Mouse (Mus musculus) liver, embryonic 14.5 days (tissue): Measurements from ENCODE around the gene Tmie. TPM values are rescaled to one million over a fixed set of nuclear protein-coding genes. Genes with fewer than 3 reads are reported as not detected.
A peak's percentile ranks its signal among the peaks of the same experiment; 100 is the strongest.

Source experiments
- ATAC-seq: fragments of 200-750 bp; cut with Nextera tagmentation; 2 replicates; pipeline ENCODE4 v1.8.0; 2017; ENCODE audit warnings: moderate number of reproducible peaks, mild to moderate bottlenecking, moderate library complexity; ENCODE audit not compliant: insufficient read depth
- DNase-seq, 3 experiments: peaks; one replicate each; pipeline ENCODE4 v3.0.0-alpha.2; 2012 to 2013; ENCODE audit warnings: low read depth in 3 of 3, low spot score in 3 of 3
- H3K27ac ChIP-seq: fragments of 300-500 bp; sonication (generic); 2 replicates; pipeline ENCODE4 v1.5.1; 2014; ENCODE audit warnings: moderate library complexity, mild to moderate bottlenecking, control low read depth, inconsistent platforms
- H3K27me3 ChIP-seq: fragments of 300-500 bp; sonication (generic); 2 replicates; pipeline ENCODE4 v1.6.1; 2014; ENCODE audit warnings: mild to moderate bottlenecking, low read length, moderate library complexity; ENCODE audit not compliant: control insufficient read depth, insufficient read depth
- H3K36me3 ChIP-seq: fragments of 300-500 bp; sonication (generic); replicated peaks from 2 replicates; pipeline ENCODE4 v1.6.1; 2014; ENCODE audit warnings: low read depth; ENCODE audit not compliant: control insufficient read depth, insufficient read depth
- H3K4me1 ChIP-seq, 2 experiments: fragments of 200-500 bp in 1 of 2; fragments of 300-500 bp in 1 of 2; sonication (generic) in 1 of 2; replicated peaks; 2 replicates each; pipeline ENCODE4 v1.6.1; 2012 to 2014; ENCODE audit warnings: antibody characterized with exemption in 1 of 2, inconsistent platforms in 1 of 2, low read length in 1 of 2; ENCODE audit not compliant: control insufficient read depth in 2 of 2, insufficient read depth in 2 of 2
- H3K4me2 ChIP-seq: fragments of 300-500 bp; sonication (generic); 2 replicates; pipeline ENCODE4 v1.6.1; 2014; ENCODE audit warnings: low read depth, mild to moderate bottlenecking, control low read depth, moderate library complexity
- H3K4me3 ChIP-seq, 2 experiments: fragments of 200-500 bp in 1 of 2; fragments of 300-500 bp in 1 of 2; sonication (generic) in 1 of 2; 2 replicates each; pipeline ENCODE4 v1.5.1; 2012 to 2014; ENCODE audit warnings: low read depth in 2 of 2, low read length in 2 of 2, mild to moderate bottlenecking in 2 of 2, control low read depth in 1 of 2, inconsistent platforms in 1 of 2, moderate library complexity in 1 of 2; ENCODE audit not compliant: insufficient read depth in 1 of 2
- H3K9ac ChIP-seq: fragments of 300-500 bp; sonication (generic); replicated peaks from 2 replicates; pipeline ENCODE4 v1.6.1; 2014; ENCODE audit warnings: mild to moderate bottlenecking, control low read depth, moderate library complexity
- H3K9me3 ChIP-seq: fragments of 300-500 bp; sonication (generic); 2 replicates; pipeline ENCODE4 v1.6.1; 2016; ENCODE audit warnings: low read length, mixed read lengths; ENCODE audit not compliant: control insufficient read depth
- CTCF ChIP-seq: IDR thresholded peaks from 2 replicates; pipeline ENCODE4 v1.5.1; 2016; ENCODE audit warnings: antibody characterized with exemption, low read depth, control low read depth
- EP300 ChIP-seq: IDR thresholded peaks from 2 replicates; pipeline ENCODE4 v1.6.1; 2016; ENCODE audit warnings: antibody characterized with exemption, low read depth
- WGBS: fragments of 180-500 bp; shearing (Covaris S2); extraction: QIAGEN DNeasy Blood & Tissue Kit; methylation state at CpG from one replicate; pipeline ENCODE4 v1.1.7; 2014; ENCODE audit not compliant: insufficient replicate concordance; 5-methylcytosine and 5-hydroxymethylcytosine counted together
- polyA plus RNA-seq, 2 experiments: library from polyadenylated mRNA; depleted of rRNA in 1 of 2; stranded (reverse) in 1 of 2; unstranded in 1 of 2; fragments of >200 nt; fragmentation: Nextera tagmentation in 1 of 2; extraction: Ambion mirVana in 1 of 2; gene quantifications; 2 replicates each; pipeline versions ENCODE4 v1.2.1 to v1.2.3; 2012 to 2014

Gene Tmie
- polyA plus RNA-seq, 2 experiments, result 0.94 to 0.97 TPM

DNA sequence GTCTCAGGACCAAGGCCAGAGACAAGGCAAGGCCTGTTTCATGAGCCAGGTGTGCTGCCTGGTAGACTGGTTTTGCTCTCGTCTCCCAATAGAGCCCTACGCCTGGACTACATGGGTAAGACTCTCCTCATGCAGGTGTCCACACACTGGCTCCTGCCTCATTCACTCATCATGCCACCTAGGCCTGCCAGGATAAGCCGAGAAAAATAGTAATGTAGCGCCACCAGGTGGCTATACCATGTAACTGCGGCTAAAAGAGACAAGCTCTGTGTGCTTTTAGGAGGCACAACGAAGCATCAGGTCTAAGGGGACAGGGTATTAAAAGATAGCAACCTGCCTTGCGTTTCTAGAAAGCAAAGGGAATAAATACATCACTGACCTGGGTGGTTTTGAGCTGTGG lies 8.9 kb downstream of the Tmie start:
- Histone ChIP-seq H3K4me3 (no peak overlapping the region), H3K27me3 (peaks cover 13% of the 10 kb centered on the region), H3K4me1 (0 out of 4 replicates have a peak, but pooled peaks cover 0 to 2% of the 10 kb centered on the region in 2 experiments), H3K27ac (no peak overlapping the region), H3K9ac (no peak overlapping the region), H3K36me3 (no peaks in the 10 kb centered on the region), H3K4me2 (no peak overlapping the region), H3K9me3 (no peaks in the 10 kb centered on the region)
- DNase-seq (peak in 1 of 3 experiments; percentile 42), ATAC-seq (no peak)
- 8% methylated on average over 7 of the region's 7 CpGs for WGBS
- no peak for TF ChIP-seq EP300
- peak; percentile 88 for TF ChIP-seq CTCF

- Histone ChIP-seq H3K9me3 (no peaks in the 10 kb centered on the region), H3K9ac (no peak overlapping the region; the same call in 1 of the 2 replicates), H3K4me2 (peak overlapping the region; percentile 80), H3K4me3 (peak overlapping the region; percentile 51 to 58), H3K27me3 (no peaks in the 10 kb centered on the region), H3K27ac (peak overlapping the region; percentile 77), H3K4me1 (peaks cover 7 to 28% of the 10 kb centered on the region in 2 experiments), H3K36me3 (no peaks in the 10 kb centered on the region)
- peak; percentile 93 for ATAC-seq
- TF ChIP-seq EP300 (peak; percentile 93), CTCF (no peak)
- 25% methylated on average over 5 of the region's 5 CpGs for WGBS
- peak in 2 of 3 experiments; percentile 51 for DNase-seq
Observed at GRCm38 (mm10) chr9:110858967-110859596, 20.8 kb downstream of the Tmie start.

DNA sequence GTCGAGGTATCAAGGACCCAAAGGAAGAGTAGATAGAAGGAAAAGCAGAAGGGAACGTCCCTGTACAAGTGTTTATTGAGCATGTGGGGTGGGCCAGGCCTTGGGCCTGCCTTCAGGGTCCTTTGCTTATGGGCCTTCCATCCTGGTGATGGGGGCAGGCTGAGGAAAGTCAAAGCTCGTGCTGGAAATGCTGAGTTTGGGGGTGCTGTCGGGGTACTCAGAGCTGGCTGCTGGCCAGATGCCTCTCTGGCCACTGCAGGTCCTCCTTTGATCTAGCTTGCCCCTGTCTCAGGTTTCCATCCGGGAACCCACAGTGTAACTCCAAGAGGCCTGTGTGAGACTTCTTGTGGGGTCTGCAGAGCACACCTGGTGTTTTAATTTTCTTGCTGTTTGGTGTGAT lies 21.4 kb downstream of the Tmie start:
- Histone ChIP-seq H3K36me3 (no peaks in the 10 kb centered on the region), H3K4me1 (peaks cover 7 to 28% of the 10 kb centered on the region in 2 experiments), H3K27ac (peak overlapping the region; percentile 77), H3K27me3 (no peaks in the 10 kb centered on the region), H3K9me3 (no peaks in the 10 kb centered on the region), H3K9ac (peak overlapping the region; percentile 58), H3K4me2 (peak overlapping the region; percentile 80), H3K4me3 (peak overlapping the region; percentile 51 to 58)
- WGBS, result 33% methylated on average over 5 of the region's 5 CpGs
- TF ChIP-seq EP300, result no peak
- TF ChIP-seq CTCF, result no peak
- no peak for DNase-seq
- ATAC-seq, result no peak

- TF ChIP-seq EP300 (no peak), CTCF (peak; percentile 87)
- H3K9me3 ChIP-seq, result no peaks in the 10 kb centered on the region
- no peak for DNase-seq
- WGBS, result 9% methylated on average over 42 of the region's 50 CpGs
- peak within 1 kb of the TSS; percentile 80 for H3K4me2 ChIP-seq
- no peaks in the 10 kb centered on the region for H3K27me3 ChIP-seq
- peak within 1 kb of the TSS; percentile 77 for H3K27ac ChIP-seq
- peak; percentile 17; the same call in 1 of the 2 replicates for ATAC-seq
- H3K4me1 ChIP-seq, result peaks cover 7 to 28% of the 10 kb centered on the region in 2 experiments
- peak within 1 kb of the TSS; percentile 58 for H3K9ac ChIP-seq
- no peaks in the 10 kb centered on the region for H3K36me3 ChIP-seq
- H3K4me3 ChIP-seq, result peak within 1 kb of the TSS; percentile 51 to 58
Observed at GRCm38 (mm10) chr9:110857781-110858472, 22.0 kb downstream of the Tmie start, which contains the start of gene Prss50. Prss50 (plus strand) TSS chr9:110857967.

- Histone ChIP-seq H3K27ac (no peak overlapping the region), H3K9ac (no peak overlapping the region), H3K4me1 (peaks cover 7 to 28% of the 10 kb centered on the region in 2 experiments), H3K36me3 (no peaks in the 10 kb centered on the region), H3K4me2 (no peak overlapping the region), H3K4me3 (no peak overlapping the region), H3K9me3 (no peaks in the 10 kb centered on the region), H3K27me3 (no peaks in the 10 kb centered on the region)
- TF ChIP-seq CTCF, result no peak
- TF ChIP-seq EP300, result no peak
- DNase-seq, result no peak
- no peak for ATAC-seq
- WGBS, result 9% methylated on average over 4 of the region's 4 CpGs
Observed at GRCm38 (mm10) chr9:110856920-110857319, 23.0 kb downstream of the Tmie start.
